In genomic region chr3:19956885-19957284, GRCm38 (mm10) we compare ENCODE assay signal across 9 mouse cellular contexts. TPM values are rescaled to one million over a fixed set of nuclear protein-coding genes. Genes with fewer than 3 reads are reported as not detected.
DNase-seq lines count a peak whose midpoint lies in the region; ATAC-seq and TF ChIP-seq lines count a peak whose summit lies in the region.
"Had no signal": no experiment of that assay in that cellular context is flagged by ENCODE, and none has a peak within 500 bp of the region (broad histone marks: within the 10 kb centered on the region; RNA-seq: fewer than 3 reads in every experiment).

Gene Cp (plus strand): TSS chr3:19957054.

- peak within 1 kb of the TSS; percentile 33 for H3K4me2 ChIP-seq in lung, postnatal 0 days (replicated peaks; ENCODE audit: low read depth, low read length)
- no peak within 1 kb of the TSS for H3K4me2 ChIP-seq in intestine, postnatal 0 days (replicated peaks; ENCODE audit: low read depth)
- H3K4me2 ChIP-seq in forebrain, embryonic 12.5 days = no peak within 1 kb of the TSS

- no peaks in the 10 kb centered on the region for H3K27me3 ChIP-seq in lung, postnatal 0 days (replicated peaks; ENCODE audit: insufficient read depth, low read length)
- no peaks in the 10 kb centered on the region for H3K27me3 ChIP-seq in intestine, postnatal 0 days (replicated peaks; ENCODE audit: control insufficient read depth, insufficient read depth, low read length)
- no peaks in the 10 kb centered on the region for H3K27me3 ChIP-seq in thymus, adult 2 months (ENCODE audit: control insufficient read depth, insufficient read depth, low read length)
- H3K27me3 ChIP-seq in forebrain, embryonic 12.5 days = no peaks in the 10 kb centered on the region

- TF ChIP-seq POLR2A in embryonic fibroblast, embryonic 13.5 days (IDR thresholded peaks at IDR 0.05; ENCODE audit: low read depth, low read length) = no peak
- TF ChIP-seq POLR2A in thymus, adult 2 months (IDR thresholded peaks at IDR 0.05; ENCODE audit: control insufficient read depth, extremely low read depth, insufficient read depth, low read length, poor library complexity) = no peak

- peak within 1 kb of the TSS; percentile 20; the same call in 1 of the 2 replicates for H3K9ac ChIP-seq in lung, postnatal 0 days (replicated peaks; ENCODE audit: low read depth)
- H3K9ac ChIP-seq in intestine, postnatal 0 days (ENCODE audit: low read depth, low read length) = no peak within 1 kb of the TSS
- no peak within 1 kb of the TSS for H3K9ac ChIP-seq in forebrain, embryonic 12.5 days

- TF ChIP-seq CTCF in embryonic fibroblast, embryonic 13.5 days (IDR thresholded peaks at IDR 0.05; ENCODE audit: borderline replicate concordance, insufficient read depth, low read length) = no peak
- TF ChIP-seq CTCF in lung, postnatal 0 days (IDR thresholded peaks at IDR 0.05) = no peak
- no peak for TF ChIP-seq CTCF in intestine, postnatal 0 days (IDR thresholded peaks at IDR 0.05; ENCODE audit: low read depth)
- TF ChIP-seq CTCF in thymus, adult 2 months (IDR thresholded peaks at IDR 0.05; ENCODE audit: borderline replicate concordance, control insufficient read depth, extremely low read depth, insufficient read depth, low read length, poor library complexity) = no peak

- peaks cover 14% of the 10 kb centered on the region for H3K4me1 ChIP-seq in embryonic fibroblast, embryonic 13.5 days (ENCODE audit: control insufficient read depth, insufficient read depth, low read length)
- H3K4me1 ChIP-seq in lung, postnatal 0 days (ENCODE audit: insufficient read depth, low read depth, low read length) = no peaks in the 10 kb centered on the region; the same call in 1 of the 2 replicates
- no peaks in the 10 kb centered on the region; the same call in 1 of the 2 replicates for H3K4me1 ChIP-seq in intestine, postnatal 0 days (replicated peaks; ENCODE audit: control insufficient read depth, insufficient read depth, low read length)
- H3K4me1 ChIP-seq in thymus, adult 2 months (replicated peaks; ENCODE audit: control insufficient read depth, insufficient read depth, low read length) = no peaks in the 10 kb centered on the region
- peaks cover 6% of the 10 kb centered on the region; the same call in 1 of the 2 replicates for H3K4me1 ChIP-seq in forebrain, embryonic 12.5 days

- no peaks in the 10 kb centered on the region for H3K9me3 ChIP-seq in lung, postnatal 0 days (ENCODE audit: low read length)
- H3K9me3 ChIP-seq in intestine, postnatal 0 days (ENCODE audit: control insufficient read depth) = no peaks in the 10 kb centered on the region
- H3K9me3 ChIP-seq in forebrain, embryonic 12.5 days = no peaks in the 10 kb centered on the region
- H3K9me3 ChIP-seq: G1E had no signal

- ATAC-seq in lung, postnatal 0 days = no peak
- ATAC-seq in intestine, postnatal 0 days = no peak
- no peak for ATAC-seq in forebrain, embryonic 12.5 days (ENCODE audit: low FRiP score)

- WGBS in lung, postnatal 0 days = 35% methylated on average over 5 of the region's 5 CpGs
- WGBS in intestine, postnatal 0 days = 37% methylated on average over 5 of the region's 5 CpGs
- 72% methylated on average over 5 of the region's 5 CpGs for WGBS in thymus, adult 2 months
- 34% methylated on average over 5 of the region's 5 CpGs for WGBS in forebrain, embryonic 12.5 days

- no peak within 1 kb of the TSS; the same call in 1 of the 2 replicates for H3K4me3 ChIP-seq in embryonic fibroblast, embryonic 13.5 days (ENCODE audit: insufficient read depth, low read length)
- peak within 1 kb of the TSS; percentile 20 for H3K4me3 ChIP-seq in lung, postnatal 0 days (ENCODE audit: low read depth, low read length)
- no peak within 1 kb of the TSS for H3K4me3 ChIP-seq in intestine, postnatal 0 days (ENCODE audit: low read depth, low read length)
- no peak within 1 kb of the TSS for H3K4me3 ChIP-seq in thymus, adult 2 months (ENCODE audit: control insufficient read depth, insufficient read depth, low read length)
- H3K4me3 ChIP-seq in forebrain, embryonic 12.5 days (replicated peaks) = no peak within 1 kb of the TSS

- DNase-seq in kidney, adult 11 months = peak; percentile 7
- no peak for DNase-seq in kidney, postnatal 25 days
- peak; percentile 34 for DNase-seq in R1 (ENCODE audit: low read depth, low spot score)
- DNase-seq in lung, postnatal 0 days (ENCODE audit: low spot score) = peak; percentile 68
- DNase-seq in thymus, adult 2 months = no peak

- TF ChIP-seq EP300 in lung, postnatal 0 days (IDR thresholded peaks at IDR 0.05) = no peak

- H3K36me3 ChIP-seq in lung, postnatal 0 days (ENCODE audit: insufficient read depth, low read length) = no peaks in the 10 kb centered on the region
- no peaks in the 10 kb centered on the region for H3K36me3 ChIP-seq in intestine, postnatal 0 days (ENCODE audit: control insufficient read depth, insufficient read depth)
- H3K36me3 ChIP-seq in thymus, adult 2 months (ENCODE audit: control insufficient read depth, insufficient read depth, low read length) = no peaks in the 10 kb centered on the region
- no peaks in the 10 kb centered on the region for H3K36me3 ChIP-seq in forebrain, embryonic 12.5 days (replicated peaks)
- H3K36me3 ChIP-seq: G1E had no signal

- H3K27ac ChIP-seq in embryonic fibroblast, embryonic 13.5 days (ENCODE audit: insufficient read depth, low read length) = peak within 1 kb of the TSS; percentile 87
- peak within 1 kb of the TSS; percentile 43 for H3K27ac ChIP-seq in lung, postnatal 0 days (ENCODE audit: low read length)
- no peak within 1 kb of the TSS for H3K27ac ChIP-seq in intestine, postnatal 0 days (ENCODE audit: low read depth, low read length)
- no peak within 1 kb of the TSS for H3K27ac ChIP-seq in thymus, adult 2 months (ENCODE audit: control insufficient read depth, insufficient read depth, low read length)
- no peak within 1 kb of the TSS for H3K27ac ChIP-seq in forebrain, embryonic 12.5 days

RNA-seq across cellular contexts. Expression of gene Cp, which starts in this region (rescaled TPM):
- 5.6 and 5.8 TPM in 2 replicates for polyA plus RNA-seq in embryonic fibroblast, embryonic 13.5 days (2011; ENCODE audit: insufficient read length, low read depth, missing spikeins)
- 76.1 and 76.4 TPM in 2 replicates for polyA plus RNA-seq in lung, postnatal 0 days (2015; fragmentation: Nextera tagmentation; extraction: Ambion mirVana)
- 1.2 and 1.8 TPM in 2 replicates for polyA plus RNA-seq in intestine, postnatal 0 days (2015; fragmentation: Nextera tagmentation; extraction: Ambion mirVana)
- 3.4 and 3.9 TPM in 2 replicates for polyA plus RNA-seq in thymus, adult 2 months (2012; rRNA removed)
- 1.7 and 4.2 TPM in 2 replicates for polyA plus RNA-seq in forebrain, embryonic 12.5 days (2016; fragmentation: Nextera tagmentation; extraction: Ambion mirVana)
- polyA plus RNA-seq: G1E had no signal

Comparison
In these comparisons a context has a peak if more than half of its experiments do, and no peak if none do; other contexts are left out.
1. RNA of gene Cp (polyA plus RNA-seq): 76.1 to 76.4 TPM in lung, postnatal 0 days; 5.6 to 5.8 TPM in embryonic fibroblast, embryonic 13.5 days, 1.7 to 4.2 TPM in forebrain, embryonic 12.5 days, 3.4 to 3.9 TPM in thymus, adult 2 months and 1.2 to 1.8 TPM in intestine, postnatal 0 days; every median in the first group is over 10 times any median in the second.
2. DNase-seq: peak in kidney, adult 11 months (single experiment), R1 (single experiment) and lung, postnatal 0 days (single experiment); none in kidney, postnatal 25 days (0 of 2) and thymus, adult 2 months (single experiment).
3. H3K27ac ChIP-seq: peak in embryonic fibroblast, embryonic 13.5 days (single experiment) and lung, postnatal 0 days (single experiment); none in intestine, postnatal 0 days (single experiment), thymus, adult 2 months (single experiment) and forebrain, embryonic 12.5 days (single experiment).